Mouse (Mus musculus) MEL (cell line): ENCODE measurements around the gene Siglece. TPM values are rescaled to one million over a fixed set of nuclear protein-coding genes. Genes with fewer than 3 reads are reported as not detected.

Source experiments
- DNase-seq: peaks from one replicate; pipeline ENCODE4 v3.0.0; 2011; ENCODE audit warnings: low read depth, low spot score
- H3K27ac ChIP-seq: 2 replicates; pipeline ENCODE4 v1.5.1; 2012; ENCODE audit warnings: low read depth, mild to moderate bottlenecking, control low read depth, low read length, moderate library complexity; ENCODE audit not compliant: control insufficient read depth
- H3K27me3 ChIP-seq, 2 experiments: fragments of 150-350 bp in 1 of 2; sonication (generic) in 1 of 2; 2 replicates each; pipeline ENCODE4 v1.6.1; 2012; ENCODE audit warnings: low read length in 2 of 2, mild to moderate bottlenecking in 2 of 2, improper control_type of control experiment in 1 of 2, moderate library complexity in 1 of 2; ENCODE audit not compliant: insufficient read depth in 2 of 2, control insufficient read depth in 1 of 2
- H3K36me3 ChIP-seq, 2 experiments: 2 replicates each; pipeline ENCODE4 v1.6.1; 2012 to 2014; ENCODE audit warnings: low read length in 2 of 2, improper control_type of control experiment in 1 of 2, inconsistent platforms in 1 of 2, mild to moderate bottlenecking in 1 of 2; ENCODE audit not compliant: insufficient read depth in 2 of 2, control insufficient read depth in 1 of 2
- H3K4me1 ChIP-seq, 2 experiments: fragments of 150-350 bp in 1 of 2; sonication (generic) in 1 of 2; 2 replicates each; pipeline ENCODE4 v1.6.1; 2012; ENCODE audit warnings: low read length in 2 of 2, improper control_type of control experiment in 1 of 2, mild to moderate bottlenecking in 1 of 2; ENCODE audit not compliant: insufficient read depth in 2 of 2, control insufficient read depth in 1 of 2
- H3K4me3 ChIP-seq, 2 experiments: fragments of 150-350 bp in 1 of 2; sonication (generic) in 1 of 2; 2 replicates each; pipeline ENCODE4 v1.5.1; 2012; ENCODE audit warnings: low read depth in 2 of 2, low read length in 2 of 2, mild to moderate bottlenecking in 2 of 2, moderate library complexity in 2 of 2, control low read depth in 1 of 2, improper control_type of control experiment in 1 of 2; ENCODE audit not compliant: control insufficient read depth in 1 of 2, insufficient read depth in 1 of 2
- H3K79me2 ChIP-seq: 2 replicates; pipeline ENCODE4 v1.6.1; 2012; ENCODE audit warnings: mild to moderate bottlenecking, low read length, moderate library complexity; ENCODE audit not compliant: control insufficient read depth, poor library complexity, insufficient read depth
- H3K9ac ChIP-seq: 2 replicates; pipeline ENCODE4 v1.6.1; 2012; ENCODE audit warnings: low read depth, mild to moderate bottlenecking, control low read depth, low read length, moderate library complexity; ENCODE audit not compliant: control insufficient read depth, poor library complexity, severe bottlenecking
- H3K9me3 ChIP-seq: fragments of 150-350 bp; sonication (generic); replicated peaks from 2 replicates; pipeline ENCODE4 v1.6.1; 2012; ENCODE audit warnings: mild to moderate bottlenecking, low read length, improper control_type of control experiment, moderate library complexity; ENCODE audit not compliant: insufficient read depth
- BHLHE40 ChIP-seq: IDR thresholded peaks from 2 replicates; pipeline ENCODE4 v1.6.1; 2012; ENCODE audit warnings: low read depth, mild to moderate bottlenecking, inconsistent platforms, low read length, improper control_type of control experiment, borderline replicate concordance
- CHD2 ChIP-seq: IDR thresholded peaks from 2 replicates; pipeline ENCODE4 v1.6.1; 2011; ENCODE audit warnings: low read length, improper control_type of control experiment
- CTCF ChIP-seq, 3 experiments: IDR thresholded peaks in 2 of 3; conservative IDR thresholded peaks in 1 of 3; 2 replicates each; pipeline ENCODE4 v1.5.1; 2011 to 2012; ENCODE audit warnings: low read length in 3 of 3, low read depth in 2 of 3, mild to moderate bottlenecking in 2 of 3, improper control_type of control experiment in 1 of 3, inconsistent platforms in 1 of 3, mixed read lengths in 1 of 3, moderate library complexity in 1 of 3; ENCODE audit not compliant: control insufficient read depth in 1 of 3, insufficient read depth in 1 of 3, poor library complexity in 1 of 3, severe bottlenecking in 1 of 3
- E2F4 ChIP-seq: IDR thresholded peaks from 2 replicates; pipeline ENCODE4 v1.6.1; 2011; ENCODE audit warnings: low read depth, low read length, improper control_type of control experiment, borderline replicate concordance
- ETS1 ChIP-seq: IDR thresholded peaks from 2 replicates; pipeline ENCODE4 v1.6.1; 2012; ENCODE audit warnings: low read depth, mild to moderate bottlenecking, inconsistent platforms, low read length, improper control_type of control experiment, moderate library complexity
- HCFC1 ChIP-seq: IDR thresholded peaks from 2 replicates; pipeline ENCODE4 v1.6.1; 2012; ENCODE audit warnings: low read depth, mild to moderate bottlenecking, inconsistent platforms, low read length, improper control_type of control experiment, moderate library complexity
- JUND ChIP-seq: IDR thresholded peaks from 2 replicates; pipeline ENCODE4 v1.6.1; 2011; ENCODE audit warnings: low read depth, mild to moderate bottlenecking, improper control_type of control experiment, low read length
- KAT2A ChIP-seq: conservative IDR thresholded peaks from 2 replicates; pipeline ENCODE4 v1.6.1; 2012; ENCODE audit warnings: low read depth, low read length, improper control_type of control experiment, inconsistent platforms
- MAFK ChIP-seq: IDR thresholded peaks from 2 replicates; pipeline ENCODE4 v1.6.1; 2011; ENCODE audit warnings: low read depth, mild to moderate bottlenecking, low read length, improper control_type of control experiment, borderline replicate concordance
- MAZ ChIP-seq: IDR thresholded peaks from 2 replicates; pipeline ENCODE4 v1.6.1; 2012; ENCODE audit warnings: low read depth, mild to moderate bottlenecking, inconsistent platforms, low read length, improper control_type of control experiment
- MEF2A ChIP-seq: IDR thresholded peaks from 2 replicates; pipeline ENCODE4 v1.6.1; 2014; ENCODE audit warnings: low read depth, mild to moderate bottlenecking, inconsistent platforms, low read length, improper control_type of control experiment; ENCODE audit not compliant: poor library complexity, insufficient replicate concordance, severe bottlenecking; ENCODE audit errors: extremely low read depth
- MXI1 ChIP-seq: IDR thresholded peaks from 2 replicates; pipeline ENCODE4 v1.6.1; 2011; ENCODE audit warnings: mild to moderate bottlenecking, low read depth, low read length, improper control_type of control experiment
- MYC ChIP-seq: IDR thresholded peaks from 2 replicates; pipeline ENCODE4 v1.6.1; 2011; ENCODE audit warnings: low read depth, mild to moderate bottlenecking, low read length, improper control_type of control experiment, moderate library complexity
- NELFE ChIP-seq: IDR thresholded peaks from 2 replicates; pipeline ENCODE4 v1.6.1; 2011; ENCODE audit warnings: low read depth, low read length, improper control_type of control experiment
- NRF1 ChIP-seq: IDR thresholded peaks from 2 replicates; pipeline ENCODE4 v1.6.1; 2014; ENCODE audit warnings: low read depth, mild to moderate bottlenecking, inconsistent platforms, low read length, improper control_type of control experiment, moderate library complexity; ENCODE audit not compliant: poor library complexity, insufficient read depth, severe bottlenecking
- POLR2A ChIP-seq, 2 experiments: IDR thresholded peaks; 2 replicates each; pipeline ENCODE4 v1.6.1; 2011 to 2012; ENCODE audit warnings: low read length in 2 of 2, mild to moderate bottlenecking in 2 of 2, control low read depth in 1 of 2, improper control_type of control experiment in 1 of 2, low read depth in 1 of 2, moderate library complexity in 1 of 2; ENCODE audit not compliant: control insufficient read depth in 1 of 2, insufficient read depth in 1 of 2, poor library complexity in 1 of 2
- POLR2AphosphoS2 ChIP-seq: IDR thresholded peaks from 2 replicates; pipeline ENCODE4 v1.6.1; 2011; ENCODE audit warnings: low read length, improper control_type of control experiment
- POLR2AphosphoS5 ChIP-seq: IDR thresholded peaks from 2 replicates; pipeline ENCODE4 v1.6.1; 2012; ENCODE audit warnings: low read depth, borderline replicate concordance, mild to moderate bottlenecking, inconsistent platforms, low read length, moderate library complexity, mixed read lengths
- RCOR1 ChIP-seq: IDR thresholded peaks from 2 replicates; pipeline ENCODE4 v1.6.1; 2012; ENCODE audit warnings: low read depth, mild to moderate bottlenecking, inconsistent platforms, low read length, improper control_type of control experiment
- SIN3A ChIP-seq: IDR thresholded peaks from 2 replicates; pipeline ENCODE4 v1.6.1; 2012; ENCODE audit warnings: low read length, improper control_type of control experiment, inconsistent platforms
- TAL1 ChIP-seq: IDR thresholded peaks from 2 replicates; pipeline ENCODE4 v1.6.1; 2012; ENCODE audit warnings: mild to moderate bottlenecking, inconsistent platforms, low read length, moderate library complexity, mixed read lengths
- USF2 ChIP-seq, 2 experiments: IDR thresholded peaks; 2 replicates each; pipeline ENCODE4 v1.6.1; 2011 to 2012; ENCODE audit warnings: improper control_type of control experiment in 2 of 2, low read length in 2 of 2, borderline replicate concordance in 1 of 2, inconsistent platforms in 1 of 2, low read depth in 1 of 2, mild to moderate bottlenecking in 1 of 2; ENCODE audit not compliant: insufficient read depth in 1 of 2
- ZC3H11A ChIP-seq: IDR thresholded peaks from 2 replicates; pipeline ENCODE4 v1.6.1; 2012; ENCODE audit warnings: low read depth, mild to moderate bottlenecking, inconsistent platforms, low read length, improper control_type of control experiment
- ZKSCAN1 ChIP-seq: IDR thresholded peaks from 2 replicates; pipeline ENCODE4 v1.6.1; 2012; ENCODE audit warnings: low read depth, mild to moderate bottlenecking, inconsistent platforms, low read length, improper control_type of control experiment, moderate library complexity
- ZMIZ1 ChIP-seq: IDR thresholded peaks from 2 replicates; pipeline ENCODE4 v1.6.1; 2012; ENCODE audit warnings: low read depth, mild to moderate bottlenecking, inconsistent platforms, low read length, improper control_type of control experiment, moderate library complexity
- ZNF384 ChIP-seq: IDR thresholded peaks from 2 replicates; pipeline ENCODE4 v1.6.1; 2012; ENCODE audit warnings: low read depth, mild to moderate bottlenecking, inconsistent platforms, low read length, improper control_type of control experiment
- polyA plus RNA-seq, 2 experiments: library from polyadenylated mRNA; stranded (reverse) in 1 of 2; unstranded in 1 of 2; fragments of >175 nt in 1 of 2; fragments of >200 nt in 1 of 2; gene quantifications; 2 replicates each; pipeline versions ENCODE4 v1.2.1 to v1.2.4; 2012; ENCODE audit warnings: low replicate concordance in 2 of 2, low read depth in 1 of 2; ENCODE audit not compliant: insufficient read length in 2 of 2, insufficient read depth in 1 of 2, missing spikeins in 1 of 2
- total RNA-seq: library from RNA; depleted of rRNA; stranded (reverse); fragments of 300-350 nt; gene quantifications from 2 replicates; pipeline ENCODE4 v1.2.3, GENCODE M21; 2012

Siglece gene
- total and polyA plus RNA-seq, 3 experiments, result 0.07 TPM; not detected in 2

DNA sequence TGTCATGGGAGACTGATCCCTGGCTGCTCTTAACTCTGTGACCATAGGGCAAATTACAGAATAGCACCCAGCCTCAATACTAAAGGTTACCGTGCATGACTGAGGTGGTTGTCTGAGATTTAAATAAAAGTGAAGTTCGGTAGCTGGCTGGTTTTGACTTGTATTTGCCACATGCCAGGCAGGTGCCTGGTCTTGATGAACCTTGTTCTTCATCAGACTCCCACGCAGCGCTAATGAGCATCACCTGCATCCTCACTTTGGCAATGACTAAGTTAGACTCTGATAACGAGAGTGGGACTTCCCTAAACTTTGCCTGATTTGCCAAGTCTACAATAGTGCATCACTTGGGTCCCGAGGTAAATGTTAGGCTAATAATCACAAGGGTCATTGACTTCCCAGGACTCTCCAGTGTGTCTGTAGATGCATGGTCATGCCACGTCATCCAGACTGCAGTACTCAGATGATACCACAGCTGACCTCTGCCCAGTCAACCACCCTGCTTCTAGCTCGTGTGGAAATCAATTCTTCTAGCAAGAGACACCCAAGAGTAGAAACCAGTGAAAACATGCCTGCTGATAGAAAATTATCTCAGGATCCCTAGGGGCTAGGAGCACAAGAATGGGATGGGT, 34.1 kb downstream of the Siglece start:
- H3K9ac ChIP-seq, result no peak overlapping the region
- no peak for DNase-seq
- no peak overlapping the region for H3K4me3 ChIP-seq
- TF ChIP-seq SIN3A (no peak), POLR2AphosphoS5 (no peak), BHLHE40 (no peak), NRF1 (no peak), MAFK (no peak), MXI1 (no peak), E2F4 (no peak), NELFE (no peak), MEF2A (no peak), CTCF (IDR thresholded peaks at IDR 0.05 in 2 of 3, conservative IDR thresholded peaks at IDR 0.05 in 1 of 3; ENCODE audit: control insufficient read depth in 1 of 3, insufficient read depth in 1 of 3, low read depth in 2 of 3, low read length in 3 of 3, poor library complexity in 1 of 3, severe bottlenecking in 1 of 3) (no peak), ZKSCAN1 (no peak), POLR2AphosphoS2 (no peak), KAT2A (no peak), CHD2 (no peak), MAZ (no peak), ZMIZ1 (no peak), RCOR1 (no peak)
- no peak overlapping the region for H3K27ac ChIP-seq
- no peaks in the 10 kb centered on the region for H3K4me1 ChIP-seq
- H3K27me3 ChIP-seq, result no peaks in the 10 kb centered on the region
- H3K79me2 ChIP-seq, result no peaks in the 10 kb centered on the region
- H3K9me3 ChIP-seq, result no peaks in the 10 kb centered on the region
- H3K36me3 ChIP-seq, result no peaks in the 10 kb centered on the region

DNA sequence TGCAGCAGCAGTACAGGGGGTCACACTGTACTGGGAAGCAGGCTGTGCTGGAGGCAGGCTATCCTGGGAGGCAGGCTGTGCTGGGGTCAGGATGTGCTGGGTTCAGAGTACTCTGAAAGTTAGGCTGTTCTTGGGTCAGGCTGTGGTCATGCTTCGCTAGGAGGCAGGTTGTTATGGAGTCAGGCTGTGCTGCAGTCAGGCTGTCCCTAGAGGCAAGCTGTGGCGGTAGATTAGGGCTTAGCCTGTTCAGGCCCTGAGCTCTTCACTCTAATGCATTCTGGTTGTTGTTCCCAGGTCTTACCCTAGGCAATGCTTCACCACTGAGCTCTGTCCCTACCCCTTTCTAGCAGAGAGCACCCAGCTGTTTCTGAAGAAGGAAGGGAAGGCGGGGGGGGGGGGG, 34.9 kb downstream of the Siglece start:
- Histone ChIP-seq H3K36me3 (no peaks in the 10 kb centered on the region), H3K27me3 (no peaks in the 10 kb centered on the region), H3K9me3 (no peaks in the 10 kb centered on the region), H3K4me1 (no peaks in the 10 kb centered on the region), H3K79me2 (no peaks in the 10 kb centered on the region), H3K4me3 (no peak overlapping the region), H3K9ac (no peak overlapping the region), H3K27ac (no peak overlapping the region)
- TF ChIP-seq ZC3H11A (no peak), ZNF384 (no peak), ZKSCAN1 (no peak), TAL1 (no peak), JUND (no peak), HCFC1 (no peak), MAZ (no peak), NRF1 (no peak), SIN3A (no peak), MEF2A (no peak), ETS1 (no peak), BHLHE40 (no peak), ZMIZ1 (no peak), E2F4 (no peak), POLR2A (IDR thresholded peaks at IDR 0.05; ENCODE audit: control insufficient read depth in 1 of 2, insufficient read depth in 1 of 2, low read depth in 1 of 2, low read length in 2 of 2, poor library complexity in 1 of 2) (no peak), POLR2AphosphoS5 (no peak), USF2 (IDR thresholded peaks at IDR 0.05; ENCODE audit: borderline replicate concordance in 1 of 2, insufficient read depth in 1 of 2, low read depth in 1 of 2, low read length in 2 of 2) (no peak), MYC (no peak)
- no peak for DNase-seq
